Mouse (Mus musculus) kidney, embryonic 15.5 days (tissue): ENCODE data around the gene Trim58. TPM values are rescaled to one million over a fixed set of nuclear protein-coding genes. Genes with fewer than 3 reads are reported as not detected.

ENCODE experiments used
- ATAC-seq: fragments of 200-750 bp; cut with Nextera tagmentation; replicated peaks from 2 replicates; pipeline ENCODE4 v1.8.0; 2017; ENCODE audit warnings: moderate TSS enrichment; ENCODE audit not compliant: low FRiP score
- H3K27ac ChIP-seq: fragments of 300-500 bp; sonication (generic); 2 replicates; pipeline ENCODE4 v1.5.1; 2015; ENCODE audit warnings: mild to moderate bottlenecking, inconsistent platforms
- H3K27me3 ChIP-seq: fragments of 300-500 bp; sonication (generic); 2 replicates; pipeline ENCODE4 v1.6.1; 2015; ENCODE audit warnings: inconsistent platforms
- H3K36me3 ChIP-seq: fragments of 300-500 bp; sonication (generic); 2 replicates; pipeline ENCODE4 v1.6.1; 2015; ENCODE audit warnings: inconsistent platforms
- H3K4me1 ChIP-seq: fragments of 300-500 bp; sonication (generic); 2 replicates; pipeline ENCODE4 v1.6.1; 2015; ENCODE audit warnings: inconsistent platforms
- H3K4me2 ChIP-seq: fragments of 300-500 bp; sonication (generic); 2 replicates; pipeline ENCODE4 v1.6.1; 2015; ENCODE audit warnings: moderate library complexity, mild to moderate bottlenecking, inconsistent platforms
- H3K4me3 ChIP-seq: fragments of 300-500 bp; sonication (generic); replicated peaks from 2 replicates; pipeline ENCODE4 v1.5.1; 2015; ENCODE audit warnings: mild to moderate bottlenecking, inconsistent platforms
- H3K9ac ChIP-seq: fragments of 300-500 bp; sonication (generic); 2 replicates; pipeline ENCODE4 v1.6.1; 2015; ENCODE audit warnings: mild to moderate bottlenecking, inconsistent platforms
- H3K9me3 ChIP-seq: fragments of 300-500 bp; sonication (generic); replicated peaks from 2 replicates; pipeline ENCODE4 v1.6.1; 2016; ENCODE audit warnings: inconsistent platforms
- WGBS: fragments of 180-500 bp; shearing (Covaris S2); methylation state at CpG from one replicate; pipeline ENCODE4 v1.1.7; 2015; ENCODE audit warnings: mixed read lengths; 5-methylcytosine and 5-hydroxymethylcytosine counted together
- polyA plus RNA-seq: library from polyadenylated mRNA; unstranded; fragments of >200 nt; fragmentation: Nextera tagmentation; extraction: Ambion mirVana; gene quantifications from 2 replicates; pipeline ENCODE4 v1.2.1, GENCODE M21; 2015

Trim58 gene
- polyA plus RNA-seq, 1 experiment from 2014 or later = 0.13 TPM

DNA sequence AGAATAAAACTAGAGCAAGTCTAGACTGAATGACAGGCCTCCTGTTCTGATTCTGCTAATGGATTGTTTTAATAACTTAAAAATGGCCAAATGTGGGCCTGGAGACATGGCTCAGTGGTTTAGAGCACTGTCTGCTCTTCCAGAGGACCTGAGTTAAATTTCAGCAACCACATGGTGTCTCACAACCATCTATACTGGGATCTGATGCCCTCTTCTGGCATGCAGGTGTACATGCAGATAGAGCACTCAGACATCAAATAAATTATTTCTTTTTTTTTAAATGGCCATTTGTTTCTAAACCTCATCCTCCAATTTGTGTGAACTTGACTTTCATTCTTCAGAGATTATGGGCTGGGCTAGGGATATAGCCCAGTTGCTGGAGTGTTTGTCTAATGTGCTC lies 29.0 kb downstream of the Trim58 start:
- H3K36me3 ChIP-seq = no peaks in the 10 kb centered on the region
- H3K9me3 ChIP-seq = no peaks in the 10 kb centered on the region
- ATAC-seq = no peak
- no peaks in the 10 kb centered on the region for H3K4me1 ChIP-seq
- H3K27ac ChIP-seq = no peak overlapping the region
- no peak overlapping the region for H3K9ac ChIP-seq
- H3K4me2 ChIP-seq = no peak overlapping the region
- no peak overlapping the region for H3K4me3 ChIP-seq
- H3K27me3 ChIP-seq = no peaks in the 10 kb centered on the region

DNA sequence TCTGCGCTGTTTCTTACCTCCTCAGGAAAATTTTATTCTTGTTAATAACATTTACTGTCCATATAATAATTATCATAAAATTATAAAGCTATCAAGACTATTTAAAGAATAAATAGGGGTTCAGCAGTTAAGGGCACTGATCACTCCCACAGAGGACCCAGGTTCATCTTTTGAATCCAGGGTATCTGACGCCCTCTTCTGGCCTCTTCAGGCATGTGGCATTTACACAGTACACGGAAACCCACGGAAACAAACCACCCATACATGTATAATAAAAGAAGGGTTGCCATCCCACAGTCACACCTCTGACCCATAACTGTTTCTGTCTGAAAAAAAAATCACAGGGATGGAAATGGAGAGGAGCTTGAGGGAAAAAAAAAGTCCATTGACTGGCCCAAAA lies 31.6 kb downstream of the Trim58 start:
- Histone ChIP-seq H3K36me3 (no peaks in the 10 kb centered on the region), H3K27me3 (no peaks in the 10 kb centered on the region), H3K4me3 (no peak overlapping the region), H3K27ac (no peak overlapping the region), H3K4me2 (no peak overlapping the region), H3K9ac (no peak overlapping the region), H3K4me1 (no peaks in the 10 kb centered on the region), H3K9me3 (no peaks in the 10 kb centered on the region)
- WGBS = 58% methylated on average over 4 of the region's 4 CpGs
- no peak for ATAC-seq

DNA sequence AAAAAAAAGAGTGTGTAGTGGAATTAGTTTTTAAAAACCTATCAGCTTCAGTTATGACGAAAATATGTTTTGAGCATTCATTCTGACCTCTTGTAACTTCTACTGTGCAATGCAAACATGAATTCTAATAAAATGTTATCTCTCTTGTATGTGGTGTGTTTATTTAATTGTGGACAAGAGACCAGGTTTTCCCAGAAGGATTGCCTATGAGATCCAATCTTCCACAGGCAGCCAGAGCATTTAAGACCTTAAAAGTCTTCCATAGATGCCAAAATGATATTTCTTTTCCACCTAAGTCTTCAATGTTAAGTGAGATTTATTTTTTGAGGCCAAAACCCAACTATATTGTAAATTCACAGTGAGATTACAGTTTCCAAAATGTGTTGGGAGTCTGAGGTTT lies 40.5 kb downstream of the Trim58 start, which contains the start of gene Olfr320:
Gene Olfr320, plus strand, starts transcription at position 301 of the 400 bp plus-strand sequence.
- Histone ChIP-seq H3K27ac (no peak within 1 kb of the TSS), H3K9me3 (no peaks in the 10 kb centered on the region), H3K4me1 (no peaks in the 10 kb centered on the region), H3K36me3 (no peaks in the 10 kb centered on the region), H3K27me3 (no peaks in the 10 kb centered on the region), H3K4me3 (no peak within 1 kb of the TSS), H3K9ac (no peak within 1 kb of the TSS), H3K4me2 (no peak within 1 kb of the TSS)
- 88% methylated on average over 1 of the region's 1 CpGs for WGBS
- ATAC-seq = no peak

DNA sequence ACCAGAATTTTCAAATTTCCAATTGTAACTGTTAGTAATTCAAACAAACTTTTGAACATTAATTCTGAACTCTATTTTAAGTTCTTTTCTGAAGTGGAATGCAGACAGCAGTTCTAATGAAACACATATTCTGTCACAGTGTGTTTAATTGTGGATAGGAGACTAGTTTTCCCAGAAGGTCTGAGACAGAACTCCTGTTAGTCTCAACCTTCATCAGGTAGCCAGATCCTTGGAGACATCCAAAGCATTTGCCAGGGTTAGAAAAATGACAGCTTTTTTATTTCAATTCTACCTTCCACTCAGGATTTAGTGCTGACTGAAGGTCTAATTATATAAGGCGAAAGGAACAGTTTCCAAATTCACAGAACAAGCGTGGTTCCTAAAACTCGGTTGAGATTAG lies 58.6 kb downstream of the Trim58 start, which contains the start of gene Olfr319:
Gene Olfr319, plus strand, starts transcription at position 301 of the 400 bp plus-strand sequence.
- Histone ChIP-seq H3K27ac (no peak within 1 kb of the TSS), H3K4me3 (no peak within 1 kb of the TSS), H3K36me3 (no peaks in the 10 kb centered on the region), H3K27me3 (no peaks in the 10 kb centered on the region), H3K4me2 (no peak within 1 kb of the TSS), H3K9me3 (peaks cover 10% of the 10 kb centered on the region), H3K4me1 (no peaks in the 10 kb centered on the region), H3K9ac (no peak within 1 kb of the TSS)
- no peak for ATAC-seq
- 89% methylated on average over 3 of the region's 3 CpGs for WGBS

Other genes starting within 250 kb of the Trim58 start
- gene 1810065E05Rik, start 219.4 kb upstream of the Trim58 start, polyA plus RNA-seq = not detected in 2 replicates
- not detected in 2 replicates for gene Gm12253, start 207.9 kb upstream of the Trim58 start, polyA plus RNA-seq
- gene Lypd9, start 187.5 kb upstream of the Trim58 start, polyA plus RNA-seq = not detected in 2 replicates
- gene Olfr30, start 178.2 kb upstream of the Trim58 start, polyA plus RNA-seq = not detected in 2 replicates
- 0.08 TPM in 1 of 2 replicates, not detected in the other for gene Olfr332, start 147.9 kb upstream of the Trim58 start, polyA plus RNA-seq
- not detected in 2 replicates for gene Olfr331, start 137.9 kb upstream of the Trim58 start, polyA plus RNA-seq
- not detected in 2 replicates for gene Olfr330, start 105.6 kb upstream of the Trim58 start, polyA plus RNA-seq
- gene Olfr329-ps, start 94.0 kb upstream of the Trim58 start, polyA plus RNA-seq = not detected in 2 replicates
- gene Olfr328, start 84.8 kb upstream of the Trim58 start, polyA plus RNA-seq = 0.05 and 0.09 TPM in 2 replicates
- not detected in 2 replicates for gene Olfr224, start 69.9 kb upstream of the Trim58 start, polyA plus RNA-seq
- gene Olfr325, start 62.7 kb upstream of the Trim58 start, polyA plus RNA-seq = not detected in 2 replicates
- gene Olfr324, start 45.4 kb upstream of the Trim58 start, polyA plus RNA-seq = not detected in 2 replicates
- not detected in 2 replicates for gene 2210407C18Rik, start 24.4 kb upstream of the Trim58 start, polyA plus RNA-seq
- not detected in 2 replicates for gene Olfr323, start 10.0 kb upstream of the Trim58 start, polyA plus RNA-seq
- gene Olfr322, start 18.3 kb downstream of the Trim58 start, polyA plus RNA-seq = 0.04 TPM in 1 of 2 replicates, not detected in the other
- gene Olfr320, start 40.6 kb downstream of the Trim58 start, polyA plus RNA-seq = not detected in 2 replicates
- not detected in 2 replicates for gene Olfr319, start 58.7 kb downstream of the Trim58 start, polyA plus RNA-seq
- gene Olfr318, start 83.5 kb downstream of the Trim58 start, polyA plus RNA-seq = not detected in 2 replicates
- gene Olfr317, start 98.7 kb downstream of the Trim58 start, polyA plus RNA-seq = not detected in 2 replicates
- not detected in 2 replicates for gene Olfr316, start 112.3 kb downstream of the Trim58 start, polyA plus RNA-seq
- gene Olfr315, start 132.7 kb downstream of the Trim58 start, polyA plus RNA-seq = not detected in 2 replicates
- not detected in 2 replicates for gene Olfr314, start 142.5 kb downstream of the Trim58 start, polyA plus RNA-seq
- 0.35 and 0.63 TPM in 2 replicates for gene Fam183b, start 161.5 kb downstream of the Trim58 start, polyA plus RNA-seq
- not detected in 2 replicates for gene Olfr313, start 174.5 kb downstream of the Trim58 start, polyA plus RNA-seq
- not detected in 2 replicates for gene Olfr312, start 188.8 kb downstream of the Trim58 start, polyA plus RNA-seq
- not detected in 2 replicates for gene Olfr311, start 198.8 kb downstream of the Trim58 start, polyA plus RNA-seq
- gene Gm12258, start 206.7 kb downstream of the Trim58 start, polyA plus RNA-seq = 7.2 and 9.0 TPM in 2 replicates
- gene 2810021J22Rik, start 226.8 kb downstream of the Trim58 start, polyA plus RNA-seq = 8.8 and 9.9 TPM in 2 replicates